Mouse (Mus musculus): ENCODE data around the gene Lims1. TPM values are rescaled to one million over a fixed set of nuclear protein-coding genes. Genes with fewer than 3 reads are reported as not detected.

The Lims1 gene
- polyA plus RNA-seq, 1 experiment from 2014 or later: 322 TPM

- Histone ChIP-seq H3K9ac (replicated peaks; ENCODE audit: low read depth) (no peak overlapping the region), H3K27me3 (replicated peaks; ENCODE audit: insufficient read depth, low read length) (no peaks in the 10 kb centered on the region), H3K4me1 (ENCODE audit: insufficient read depth, low read depth, low read length) (peaks cover 7% of the 10 kb centered on the region; the same call in 1 of the 2 replicates), H3K4me2 (replicated peaks; ENCODE audit: low read depth, low read length) (no peak overlapping the region), H3K4me3 (ENCODE audit: low read depth, low read length) (no peak overlapping the region), H3K9me3 (ENCODE audit: low read length) (no peaks in the 10 kb centered on the region), H3K27ac (ENCODE audit: low read length) (no peak overlapping the region), H3K36me3 (ENCODE audit: insufficient read depth, low read length) (no peaks in the 10 kb centered on the region)
- DNase-seq (ENCODE audit: low spot score): peak; percentile 90
- WGBS: 26% methylated on average over 4 of the region's 4 CpGs
- peak; percentile 61 for ATAC-seq
- peak; percentile 78 for TF ChIP-seq CTCF (IDR thresholded peaks at IDR 0.05)
- 0 out of 2 replicates have a peak, but pooled peaks have one; percentile 20 for TF ChIP-seq EP300 (IDR thresholded peaks at IDR 0.05)
These were observed 54.4 kb downstream of the Lims1 start for GRCm38 (mm10) chr10:58377592-58378197.

GRCm38 (mm10) chr10:58378380-58378779, 55.1 kb downstream of the Lims1 start:
- H3K4me1 ChIP-seq (ENCODE audit: insufficient read depth, low read depth, low read length): peaks cover 6% of the 10 kb centered on the region; the same call in 1 of the 2 replicates
- WGBS: 50% methylated on average over 1 of the region's 1 CpGs
- no peak overlapping the region for H3K4me3 ChIP-seq (ENCODE audit: low read depth, low read length)
- H3K27ac ChIP-seq (ENCODE audit: low read length): no peak overlapping the region
- no peaks in the 10 kb centered on the region for H3K9me3 ChIP-seq (ENCODE audit: low read length)
- no peak for DNase-seq (ENCODE audit: low spot score)
- no peak for ATAC-seq
- H3K4me2 ChIP-seq (replicated peaks; ENCODE audit: low read depth, low read length): no peak overlapping the region
- TF ChIP-seq CTCF (IDR thresholded peaks at IDR 0.05) (no peak), EP300 (IDR thresholded peaks at IDR 0.05) (no peak)
- no peak overlapping the region for H3K9ac ChIP-seq (replicated peaks; ENCODE audit: low read depth)
- no peaks in the 10 kb centered on the region for H3K36me3 ChIP-seq (ENCODE audit: insufficient read depth, low read length)
- H3K27me3 ChIP-seq (replicated peaks; ENCODE audit: insufficient read depth, low read length): no peaks in the 10 kb centered on the region

- Histone ChIP-seq H3K4me3 (ENCODE audit: low read depth, low read length) (no peak overlapping the region), H3K27ac (ENCODE audit: low read length) (no peak overlapping the region), H3K9me3 (ENCODE audit: low read length) (no peaks in the 10 kb centered on the region), H3K4me2 (replicated peaks; ENCODE audit: low read depth, low read length) (no peak overlapping the region), H3K9ac (replicated peaks; ENCODE audit: low read depth) (no peak overlapping the region), H3K27me3 (replicated peaks; ENCODE audit: insufficient read depth, low read length) (no peaks in the 10 kb centered on the region), H3K4me1 (ENCODE audit: insufficient read depth, low read depth, low read length) (peaks cover 7% of the 10 kb centered on the region; the same call in 1 of the 2 replicates), H3K36me3 (ENCODE audit: insufficient read depth, low read length) (no peaks in the 10 kb centered on the region)
- ATAC-seq (no peak), DNase-seq (ENCODE audit: low spot score) (no peak)
- 97% methylated on average over 1 of the region's 1 CpGs for WGBS
- TF ChIP-seq EP300 (IDR thresholded peaks at IDR 0.05): no peak
- no peak for TF ChIP-seq CTCF (IDR thresholded peaks at IDR 0.05)
These were observed 56.4 kb downstream of the Lims1 start for GRCm38 (mm10) chr10:58379699-58380098.

GRCm38 (mm10) chr10:58381904-58382303, 58.6 kb downstream of the Lims1 start:
- TF ChIP-seq EP300 (IDR thresholded peaks at IDR 0.05) (no peak), CTCF (IDR thresholded peaks at IDR 0.05) (no peak)
- Histone ChIP-seq H3K9me3 (ENCODE audit: low read length) (no peaks in the 10 kb centered on the region), H3K4me1 (ENCODE audit: insufficient read depth, low read depth, low read length) (peaks cover 7% of the 10 kb centered on the region; the same call in 1 of the 2 replicates), H3K27ac (ENCODE audit: low read length) (peak overlapping the region; percentile 16), H3K4me3 (ENCODE audit: low read depth, low read length) (no peak overlapping the region), H3K27me3 (replicated peaks; ENCODE audit: insufficient read depth, low read length) (no peaks in the 10 kb centered on the region), H3K4me2 (replicated peaks; ENCODE audit: low read depth, low read length) (no peak overlapping the region), H3K36me3 (ENCODE audit: insufficient read depth, low read length) (no peaks in the 10 kb centered on the region), H3K9ac (replicated peaks; ENCODE audit: low read depth) (no peak overlapping the region)
- ATAC-seq (no peak), DNase-seq (ENCODE audit: low spot score) (peak; percentile 30)
- WGBS: 63% methylated on average over 1 of the region's 1 CpGs

GRCm38 (mm10) chr10:58382621-58383101, 59.4 kb downstream of the Lims1 start:
- peaks cover 7% of the 10 kb centered on the region; the same call in 1 of the 2 replicates for H3K4me1 ChIP-seq (ENCODE audit: insufficient read depth, low read depth, low read length)
- no peak for ATAC-seq
- H3K36me3 ChIP-seq (ENCODE audit: insufficient read depth, low read length): no peaks in the 10 kb centered on the region
- H3K9ac ChIP-seq (replicated peaks; ENCODE audit: low read depth): no peak overlapping the region
- TF ChIP-seq CTCF (IDR thresholded peaks at IDR 0.05) (peak; percentile 24), EP300 (IDR thresholded peaks at IDR 0.05) (no peak)
- 23% methylated on average over 3 of the region's 3 CpGs for WGBS
- no peaks in the 10 kb centered on the region for H3K9me3 ChIP-seq (ENCODE audit: low read length)
- H3K4me2 ChIP-seq (replicated peaks; ENCODE audit: low read depth, low read length): no peak overlapping the region
- H3K27me3 ChIP-seq (replicated peaks; ENCODE audit: insufficient read depth, low read length): no peaks in the 10 kb centered on the region
- peak overlapping the region; percentile 16 for H3K27ac ChIP-seq (ENCODE audit: low read length)
- DNase-seq (ENCODE audit: low spot score): peak; percentile 20
- no peak overlapping the region for H3K4me3 ChIP-seq (ENCODE audit: low read depth, low read length)

- no peak overlapping the region for H3K4me2 ChIP-seq (replicated peaks; ENCODE audit: low read depth, low read length)
- no peaks in the 10 kb centered on the region for H3K36me3 ChIP-seq (ENCODE audit: insufficient read depth, low read length)
- DNase-seq (ENCODE audit: low spot score): peak; percentile 82
- H3K9me3 ChIP-seq (ENCODE audit: low read length): no peaks in the 10 kb centered on the region
- H3K4me3 ChIP-seq (ENCODE audit: low read depth, low read length): no peak overlapping the region
- no peaks in the 10 kb centered on the region for H3K27me3 ChIP-seq (replicated peaks; ENCODE audit: insufficient read depth, low read length)
- H3K4me1 ChIP-seq (ENCODE audit: insufficient read depth, low read depth, low read length): peaks cover 7% of the 10 kb centered on the region; the same call in 1 of the 2 replicates
- TF ChIP-seq CTCF (IDR thresholded peaks at IDR 0.05): no peak
- TF ChIP-seq EP300 (IDR thresholded peaks at IDR 0.05): no peak
- no peak overlapping the region for H3K9ac ChIP-seq (replicated peaks; ENCODE audit: low read depth)
- 12% methylated on average over 3 of the region's 3 CpGs for WGBS
- ATAC-seq: peak; percentile 71
- peak overlapping the region; percentile 16 for H3K27ac ChIP-seq (ENCODE audit: low read length)
These were observed 60.0 kb downstream of the Lims1 start for GRCm38 (mm10) chr10:58383282-58383681.

Measured in lung, postnatal 0 days (tissue).